In genomic region chr8:126566446-126567062, GRCm38 (mm10) we compare ENCODE assay signal across 8 mouse cellular contexts. TPM values are rescaled to one million over a fixed set of nuclear protein-coding genes. Genes with fewer than 3 reads are reported as not detected.
DNase-seq lines count a peak whose midpoint lies in the region; ATAC-seq and TF ChIP-seq lines count a peak whose summit lies in the region.

No protein-coding gene starts in this region.

- peak; percentile 30 for ATAC-seq in intestine, embryonic 14.5 days (replicated peaks; ENCODE audit: low FRiP score, low TSS enrichment, low read depth)
- peak; percentile 65 for ATAC-seq in limb, embryonic 13.5 days (ENCODE audit: low FRiP score, low read depth)
- ATAC-seq in neural tube, embryonic 14.5 days (ENCODE audit: low read depth), result peak; percentile 68
- no peak for ATAC-seq in erythroblast, adult 5-6 weeks (replicated peaks; ENCODE audit: low FRiP score, poor library complexity, severe bottlenecking)

- DNase-seq in cerebellum, adult 9-11 months, result peak; percentile 49
- no peak for DNase-seq in cerebellum, adult 8-10 months
- peak; percentile 77 for DNase-seq in gastrocnemius, postnatal 14 days
- DNase-seq in intestine, embryonic 14.5 days (ENCODE audit: low spot score), result peak; percentile 75

- no peak overlapping the region for H3K9ac ChIP-seq in intestine, embryonic 14.5 days (ENCODE audit: low read length)
- peak overlapping the region; percentile 31; the same call in 1 of the 2 replicates for H3K9ac ChIP-seq in limb, embryonic 13.5 days
- peak overlapping the region; percentile 28; the same call in 1 of the 2 replicates for H3K9ac ChIP-seq in neural tube, embryonic 14.5 days (replicated peaks; ENCODE audit: low read depth, low read length)

- WGBS in intestine, embryonic 14.5 days, result 9% methylated on average over 14 of the region's 14 CpGs
- WGBS in limb, embryonic 13.5 days, result 14% methylated on average over 14 of the region's 14 CpGs
- WGBS in neural tube, embryonic 14.5 days, result 7% methylated on average over 14 of the region's 14 CpGs

- H3K4me3 ChIP-seq in cortical plate, adult 2 months (ENCODE audit: insufficient read depth, low read length), result no peak overlapping the region
- no peak overlapping the region for H3K4me3 ChIP-seq in intestine, embryonic 14.5 days (ENCODE audit: low read depth, low read length)
- no peak overlapping the region for H3K4me3 ChIP-seq in limb, embryonic 13.5 days
- no peak overlapping the region for H3K4me3 ChIP-seq in neural tube, embryonic 14.5 days (ENCODE audit: low read depth, low read length)

- H3K9me3 ChIP-seq in intestine, embryonic 14.5 days (ENCODE audit: control insufficient read depth, low read length), result no peaks in the 10 kb centered on the region
- no peaks in the 10 kb centered on the region for H3K9me3 ChIP-seq in limb, embryonic 13.5 days
- H3K9me3 ChIP-seq in neural tube, embryonic 14.5 days (ENCODE audit: control insufficient read depth, low read length), result no peaks in the 10 kb centered on the region

- H3K4me2 ChIP-seq in intestine, embryonic 14.5 days (ENCODE audit: low read length), result peak overlapping the region; percentile 3; the same call in 1 of the 2 replicates
- peak overlapping the region; percentile 38 for H3K4me2 ChIP-seq in limb, embryonic 13.5 days (replicated peaks)
- H3K4me2 ChIP-seq in neural tube, embryonic 14.5 days (ENCODE audit: low read depth, low read length), result peak overlapping the region; percentile 23; the same call in 1 of the 2 replicates

- H3K36me3 ChIP-seq in intestine, embryonic 14.5 days (ENCODE audit: control insufficient read depth, insufficient read depth, low read length), result no peaks in the 10 kb centered on the region
- no peaks in the 10 kb centered on the region for H3K36me3 ChIP-seq in limb, embryonic 13.5 days
- H3K36me3 ChIP-seq in neural tube, embryonic 14.5 days (ENCODE audit: control insufficient read depth, insufficient read depth, low read length), result no peaks in the 10 kb centered on the region

- H3K27ac ChIP-seq in cortical plate, adult 2 months (ENCODE audit: insufficient read depth, low read length), result peak overlapping the region; percentile 25
- H3K27ac ChIP-seq in intestine, embryonic 14.5 days (ENCODE audit: low read depth), result peak overlapping the region; percentile 81
- H3K27ac ChIP-seq in limb, embryonic 13.5 days, result peak overlapping the region; percentile 87
- H3K27ac ChIP-seq in neural tube, embryonic 14.5 days (ENCODE audit: low read depth, low read length), result peak overlapping the region; percentile 71

- TF ChIP-seq POLR2A in cortical plate, adult 2 months (IDR thresholded peaks at IDR 0.05; ENCODE audit: extremely low read depth, insufficient read depth, low read length), result 0 out of 2 replicates have a peak, but pooled peaks have one; percentile 26

- intact Hi-C loops in gastrocnemius, postnatal 14 days (cut with DNase I; ENCODE audit: low total_unique reads), result no loop called here

- H3K27me3 ChIP-seq in intestine, embryonic 14.5 days (replicated peaks; ENCODE audit: control insufficient read depth, insufficient read depth, low read length), result no peaks in the 10 kb centered on the region
- no peaks in the 10 kb centered on the region for H3K27me3 ChIP-seq in limb, embryonic 13.5 days
- H3K27me3 ChIP-seq in neural tube, embryonic 14.5 days (ENCODE audit: control insufficient read depth, insufficient read depth, low read length), result no peaks in the 10 kb centered on the region

- TF ChIP-seq CTCF in cortical plate, adult 2 months (IDR thresholded peaks at IDR 0.05; ENCODE audit: extremely low read depth, insufficient read depth, low read length), result no peak

- peaks cover 4% of the 10 kb centered on the region for H3K4me1 ChIP-seq in cortical plate, adult 2 months (ENCODE audit: control insufficient read depth, insufficient read depth, low read length)
- H3K4me1 ChIP-seq in intestine, embryonic 14.5 days (replicated peaks; ENCODE audit: control insufficient read depth, insufficient read depth, low read length), result peaks cover 14% of the 10 kb centered on the region
- H3K4me1 ChIP-seq in limb, embryonic 13.5 days, result peaks cover 44% of the 10 kb centered on the region
- peaks cover 25% of the 10 kb centered on the region for H3K4me1 ChIP-seq in neural tube, embryonic 14.5 days (ENCODE audit: control insufficient read depth, insufficient read depth, low read length)

RNA-seq across cellular contexts. Expression of gene Irf2bp2, which starts 27.2 kb away (rescaled TPM):
- polyA plus RNA-seq in cortical plate, adult 2 months (2012; rRNA removed), result 32.9 and 33.2 TPM in 2 replicates
- 10 to 100 TPM; 38.7 to 45.5 TPM for total RNA-seq in gastrocnemius, postnatal 14 days (2021)
- 11.3 and 11.5 TPM in 2 replicates for polyA plus RNA-seq in intestine, embryonic 14.5 days (2014; fragmentation: Nextera tagmentation; extraction: Ambion mirVana)
- 11.6 and 11.8 TPM in 2 replicates for polyA plus RNA-seq in limb, embryonic 13.5 days (2015; fragmentation: Nextera tagmentation; extraction: Ambion mirVana)
- polyA plus RNA-seq in neural tube, embryonic 14.5 days (2014; fragmentation: Nextera tagmentation; extraction: Ambion mirVana), result 8.5 and 8.8 TPM in 2 replicates
- 21.3 and 34.7 TPM in 2 replicates for total RNA-seq in erythroblast, adult 5-6 weeks (2015; ENCODE audit: low replicate concordance)
- 19.5 and 25.1 TPM in 2 replicates for total RNA-seq in erythroblast, adult 5-6 weeks (2017; ENCODE audit: low replicate concordance)

Comparison
In these comparisons a context has a peak if more than half of its experiments do, and no peak if none do; other contexts are left out.
1. H3K27ac ChIP-seq: peak in every context shown above with its lines; median percentile 87 in limb, embryonic 13.5 days; 81 in intestine, embryonic 14.5 days; 71 in neural tube, embryonic 14.5 days; 25 in cortical plate, adult 2 months.